Mouse (Mus musculus) lung, embryonic 15.5 days (tissue): ENCODE results near the gene Hoxa11. TPM values are rescaled to one million over a fixed set of nuclear protein-coding genes. Genes with fewer than 3 reads are reported as not detected.

Source experiments
- ATAC-seq: fragments of 200-750 bp; cut with Nextera tagmentation; 2 replicates; pipeline ENCODE4 v1.8.0; 2017; ENCODE audit warnings: moderate number of reproducible peaks, borderline replicate concordance; ENCODE audit not compliant: low FRiP score, low TSS enrichment; ENCODE audit errors: extremely low read depth
- H3K27ac ChIP-seq: fragments of 300-500 bp; sonication (generic); 2 replicates; pipeline ENCODE4 v1.5.1; 2015; ENCODE audit warnings: moderate library complexity, mild to moderate bottlenecking, inconsistent platforms
- H3K27me3 ChIP-seq: fragments of 300-500 bp; sonication (generic); 2 replicates; pipeline ENCODE4 v1.6.1; 2015; ENCODE audit warnings: inconsistent platforms
- H3K36me3 ChIP-seq: fragments of 300-500 bp; sonication (generic); 2 replicates; pipeline ENCODE4 v1.6.1; 2015; ENCODE audit warnings: inconsistent platforms
- H3K4me1 ChIP-seq: fragments of 300-500 bp; sonication (generic); 2 replicates; pipeline ENCODE4 v1.6.1; 2015; ENCODE audit warnings: inconsistent platforms
- H3K4me2 ChIP-seq: fragments of 300-500 bp; sonication (generic); 2 replicates; pipeline ENCODE4 v1.6.1; 2015; ENCODE audit warnings: inconsistent platforms, mild to moderate bottlenecking, moderate library complexity
- H3K4me3 ChIP-seq: fragments of 300-500 bp; sonication (generic); 2 replicates; pipeline ENCODE4 v1.5.1; 2015; ENCODE audit warnings: mild to moderate bottlenecking, inconsistent platforms
- H3K9ac ChIP-seq: fragments of 300-500 bp; sonication (generic); 2 replicates; pipeline ENCODE4 v1.6.1; 2015; ENCODE audit warnings: inconsistent platforms
- H3K9me3 ChIP-seq: fragments of 300-500 bp; sonication (generic); 2 replicates; pipeline ENCODE4 v1.6.1; 2016; ENCODE audit warnings: inconsistent platforms
- WGBS: fragments of 180-500 bp; shearing (Covaris S2); methylation state at CpG from one replicate; pipeline ENCODE4 v1.1.7; 2015; 5-methylcytosine and 5-hydroxymethylcytosine counted together
- polyA plus RNA-seq: library from polyadenylated mRNA; unstranded; fragments of >200 nt; fragmentation: Nextera tagmentation; extraction: Ambion mirVana; gene quantifications from 2 replicates; pipeline ENCODE4 v1.2.1, GENCODE M21; 2015

The Hoxa11 gene
- polyA plus RNA-seq, 1 experiment from 2014 or later = not detected

- no peak for ATAC-seq
- H3K4me1 ChIP-seq = peaks cover 24% of the 10 kb centered on the region
- peak overlapping the region; percentile 30 for H3K9ac ChIP-seq
- peak overlapping the region; percentile 61 for H3K4me2 ChIP-seq
- peak overlapping the region; percentile 42 for H3K4me3 ChIP-seq
- peaks cover 98% of the 10 kb centered on the region for H3K27me3 ChIP-seq
- H3K27ac ChIP-seq = peak overlapping the region; percentile 57
- 8% methylated on average over 22 of the region's 22 CpGs for WGBS
- H3K36me3 ChIP-seq = no peaks in the 10 kb centered on the region
- H3K9me3 ChIP-seq = no peaks in the 10 kb centered on the region
Observed at GRCm38 (mm10) chr6:52212556-52213118, 33.0 kb downstream of the Hoxa11 start.

GRCm38 (mm10) chr6:52211961-52212360 lies 33.6 kb downstream of the Hoxa11 start:
- peaks cover 98% of the 10 kb centered on the region for H3K27me3 ChIP-seq
- no peaks in the 10 kb centered on the region for H3K9me3 ChIP-seq
- peak overlapping the region; percentile 35 for H3K9ac ChIP-seq
- peak overlapping the region; percentile 20; the same call in 1 of the 2 replicates for H3K27ac ChIP-seq
- WGBS = 6% methylated on average over 13 of the region's 13 CpGs
- H3K4me3 ChIP-seq = peak overlapping the region; percentile 42
- H3K4me1 ChIP-seq = peaks cover 17% of the 10 kb centered on the region
- no peaks in the 10 kb centered on the region for H3K36me3 ChIP-seq
- peak overlapping the region; percentile 61 for H3K4me2 ChIP-seq
- no peak for ATAC-seq

GRCm38 (mm10) chr6:52211170-52211935 lies 34.3 kb downstream of the Hoxa11 start:
- peak overlapping the region; percentile 35 for H3K9ac ChIP-seq
- H3K4me2 ChIP-seq = peak overlapping the region; percentile 61
- WGBS = 3% methylated on average over 37 of the region's 37 CpGs
- peak; percentile 44 for ATAC-seq
- peaks cover 13% of the 10 kb centered on the region; the same call in 1 of the 2 replicates for H3K4me1 ChIP-seq
- peak overlapping the region; percentile 42 for H3K4me3 ChIP-seq
- peak overlapping the region; percentile 43; the same call in 1 of the 2 replicates for H3K27ac ChIP-seq
- H3K27me3 ChIP-seq = peaks cover 96% of the 10 kb centered on the region
- no peaks in the 10 kb centered on the region for H3K36me3 ChIP-seq
- H3K9me3 ChIP-seq = no peaks in the 10 kb centered on the region

DNA sequence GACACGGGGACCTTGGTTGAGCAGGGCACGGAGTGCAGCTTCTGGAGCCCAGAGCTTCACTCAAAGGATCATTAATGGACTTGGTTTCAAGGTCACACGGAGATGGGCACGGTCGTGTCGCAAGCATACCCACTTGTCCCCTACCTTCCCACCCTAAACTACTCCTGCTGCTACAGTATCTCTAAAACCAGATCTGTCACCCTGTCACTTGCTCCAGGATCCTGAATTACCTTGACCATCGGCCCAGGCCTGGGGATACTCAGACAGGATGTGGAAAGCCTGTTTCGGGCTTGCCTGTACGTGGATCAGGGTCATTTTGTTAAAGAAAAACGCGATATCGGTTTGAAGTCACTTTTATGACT lies 35.9 kb downstream of the Hoxa11 start:
- H3K4me3 ChIP-seq = peak overlapping the region; percentile 42
- peak overlapping the region; percentile 66 for H3K4me2 ChIP-seq
- 41% methylated on average over 12 of the region's 12 CpGs for WGBS
- H3K9me3 ChIP-seq = no peaks in the 10 kb centered on the region
- peak overlapping the region; percentile 32; the same call in 1 of the 2 replicates for H3K9ac ChIP-seq
- peak overlapping the region; percentile 77 for H3K27ac ChIP-seq
- H3K27me3 ChIP-seq = peaks cover 96% of the 10 kb centered on the region
- ATAC-seq = no peak
- H3K36me3 ChIP-seq = no peaks in the 10 kb centered on the region
- peaks cover 5% of the 10 kb centered on the region; the same call in 1 of the 2 replicates for H3K4me1 ChIP-seq

GRCm38 (mm10) chr6:52208868-52209684 lies 36.5 kb downstream of the Hoxa11 start:
- H3K27me3 ChIP-seq = peaks cover 96% of the 10 kb centered on the region
- H3K4me2 ChIP-seq = peak overlapping the region; percentile 66
- H3K4me3 ChIP-seq = peak overlapping the region; percentile 42
- WGBS = 21% methylated on average over 18 of the region's 18 CpGs
- no peaks in the 10 kb centered on the region for H3K9me3 ChIP-seq
- peak overlapping the region; percentile 77 for H3K27ac ChIP-seq
- no peak for ATAC-seq
- peaks cover 5% of the 10 kb centered on the region; the same call in 1 of the 2 replicates for H3K4me1 ChIP-seq
- no peaks in the 10 kb centered on the region for H3K36me3 ChIP-seq
- peak overlapping the region; percentile 43 for H3K9ac ChIP-seq

DNA sequence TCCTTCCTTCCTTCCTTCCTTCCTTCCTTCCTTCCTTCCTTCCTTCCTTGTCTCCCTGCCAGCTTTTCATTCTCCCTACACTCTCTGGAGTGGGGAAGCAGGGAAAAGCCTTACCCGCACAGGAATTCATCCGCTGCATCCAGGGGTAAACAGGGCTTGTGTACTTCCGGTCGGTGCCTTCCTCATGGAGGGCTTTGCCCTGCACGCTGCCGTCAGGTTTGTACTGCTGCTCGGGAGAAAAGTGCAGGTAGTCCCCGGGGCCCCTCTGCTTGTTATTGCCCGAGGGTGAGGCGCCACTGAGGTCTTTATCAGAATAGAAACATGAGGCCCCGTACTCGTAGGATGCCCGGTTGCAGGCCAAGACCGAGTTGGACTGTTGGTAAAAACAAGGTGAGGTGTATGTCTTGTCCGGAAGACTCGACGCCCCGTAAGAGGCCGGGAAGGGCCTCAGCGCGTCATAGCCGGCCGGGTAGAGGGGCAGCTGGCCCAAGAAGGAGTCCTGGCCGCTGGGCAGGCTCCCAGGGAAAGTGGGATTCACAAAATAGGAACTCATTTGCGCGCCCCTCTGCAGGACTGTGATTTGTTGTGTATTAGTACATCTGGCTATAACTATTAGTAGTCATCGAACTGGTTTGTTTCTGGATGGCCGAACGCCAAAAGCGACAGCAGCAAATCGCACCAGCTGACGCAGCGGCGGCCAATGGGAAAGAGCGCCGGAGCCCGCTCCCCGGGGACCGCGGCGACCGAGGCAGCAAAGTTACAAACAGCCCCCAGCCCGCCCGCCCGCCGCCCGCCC lies 37.3 kb downstream of the Hoxa11 start, which contains the start of gene Hoxa6:
TSS of gene Hoxa6 (minus strand) at position 651 of the 796 bp plus-strand sequence.
- Histone ChIP-seq H3K9ac (peak within 1 kb of the TSS; percentile 43), H3K27me3 (peaks cover 96% of the 10 kb centered on the region), H3K4me3 (peak within 1 kb of the TSS; percentile 42), H3K4me1 (peaks cover 5% of the 10 kb centered on the region; the same call in 1 of the 2 replicates), H3K27ac (peak within 1 kb of the TSS; percentile 77), H3K36me3 (no peaks in the 10 kb centered on the region), H3K9me3 (no peaks in the 10 kb centered on the region), H3K4me2 (peak within 1 kb of the TSS; percentile 66)
- no peak for ATAC-seq
- 3% methylated on average over 47 of the region's 47 CpGs for WGBS

DNA sequence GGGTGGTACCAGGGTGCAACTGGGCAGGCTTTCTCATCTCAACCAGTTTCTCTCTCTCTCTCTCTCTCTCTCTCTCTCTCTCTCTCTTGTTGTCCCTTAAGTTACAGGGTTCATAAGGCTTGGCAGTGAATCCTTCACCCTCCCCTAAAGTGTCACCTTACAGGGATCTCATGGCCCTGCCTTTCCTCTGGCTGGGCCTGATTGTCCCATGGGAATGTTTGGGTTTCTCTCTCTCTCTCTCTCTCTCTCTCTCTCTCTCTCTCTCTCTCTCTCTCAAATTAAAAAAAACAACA lies 38.0 kb downstream of the Hoxa11 start:
- peak overlapping the region; percentile 77 for H3K27ac ChIP-seq
- H3K9me3 ChIP-seq = no peaks in the 10 kb centered on the region
- H3K36me3 ChIP-seq = no peaks in the 10 kb centered on the region
- H3K4me3 ChIP-seq = peak overlapping the region; percentile 42; the same call in 1 of the 2 replicates
- peak overlapping the region; percentile 66 for H3K4me2 ChIP-seq
- peaks cover 96% of the 10 kb centered on the region for H3K27me3 ChIP-seq
- no peak for ATAC-seq
- 0 out of 2 replicates have a peak overlapping the region, but pooled peaks have one; percentile 42 for H3K9ac ChIP-seq
- H3K4me1 ChIP-seq = no peaks in the 10 kb centered on the region; the same call in 1 of the 2 replicates

GRCm38 (mm10) chr6:52206882-52207683 lies 38.5 kb downstream of the Hoxa11 start:
- ATAC-seq = no peak
- Histone ChIP-seq H3K36me3 (no peaks in the 10 kb centered on the region), H3K9ac (peak overlapping the region; percentile 42), H3K4me1 (no peaks in the 10 kb centered on the region; the same call in 1 of the 2 replicates), H3K4me3 (peak overlapping the region; percentile 42; the same call in 1 of the 2 replicates), H3K4me2 (peak overlapping the region; percentile 66), H3K9me3 (no peaks in the 10 kb centered on the region), H3K27me3 (peaks cover 95% of the 10 kb centered on the region), H3K27ac (peak overlapping the region; percentile 71)
- WGBS = 30% methylated on average over 4 of the region's 4 CpGs

DNA sequence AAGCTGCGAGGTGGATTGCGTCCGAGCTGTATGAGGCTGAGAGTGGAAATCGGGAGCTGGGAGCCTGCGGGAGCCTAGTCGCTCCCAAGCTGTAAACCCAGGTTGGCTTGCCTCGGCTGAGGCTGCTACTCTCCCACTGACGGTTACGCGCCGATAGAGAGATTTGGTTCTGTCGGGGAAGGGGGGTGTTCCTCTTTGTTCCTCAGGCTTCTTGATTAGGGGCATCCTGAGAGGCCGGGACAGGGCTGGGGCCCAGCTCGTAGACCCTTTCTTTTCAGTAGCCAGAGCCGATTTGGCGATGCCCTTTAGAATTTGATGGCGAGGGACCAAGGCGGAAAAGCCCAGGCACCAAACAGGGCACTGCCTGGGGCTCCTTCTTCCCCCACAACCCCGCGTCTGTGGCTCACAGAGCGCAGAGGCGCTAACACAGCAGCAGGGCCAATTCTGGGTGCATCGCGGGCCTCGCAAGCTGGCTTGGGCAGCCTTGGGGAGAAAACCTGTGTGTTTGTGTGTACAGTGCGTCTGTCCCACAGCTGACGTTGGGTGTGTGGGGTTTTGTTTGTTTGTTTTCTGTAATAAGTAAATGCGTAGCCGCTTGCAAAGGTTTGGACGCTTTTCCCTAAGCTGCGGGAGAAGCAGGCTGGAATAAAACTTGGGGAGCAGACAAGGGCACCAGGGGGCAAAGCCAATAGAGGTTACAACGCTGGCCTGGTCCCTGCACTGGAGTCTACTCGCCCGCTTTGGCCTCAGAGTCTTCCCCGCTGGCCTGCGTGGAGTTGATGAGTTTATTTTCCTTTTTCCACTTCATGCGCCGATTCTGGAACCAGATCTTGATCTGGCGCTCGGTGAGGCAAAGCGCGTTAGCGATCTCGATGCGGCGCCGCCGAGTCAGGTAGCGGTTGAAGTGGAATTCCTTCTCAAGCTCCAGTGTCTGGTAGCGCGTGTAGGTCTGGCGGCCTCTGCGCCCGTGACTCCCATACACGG lies 39.7 kb downstream of the Hoxa11 start:
- no peak for ATAC-seq
- Histone ChIP-seq H3K27ac (peak overlapping the region; percentile 51), H3K27me3 (peaks cover 93% of the 10 kb centered on the region)

More for the DNA sequence above, 39.7 kb downstream of the Hoxa11 start:
- Histone ChIP-seq H3K4me3 (peak overlapping the region; percentile 74), H3K4me2 (peak overlapping the region; percentile 66), H3K4me1 (no peaks in the 10 kb centered on the region; the same call in 1 of the 2 replicates), H3K9me3 (no peaks in the 10 kb centered on the region), H3K36me3 (no peaks in the 10 kb centered on the region), H3K9ac (peak overlapping the region; percentile 42)
- WGBS = 16% methylated on average over 55 of the region's 55 CpGs
